Mouse (Mus musculus): ENCODE measurements around the gene Ttc23l. TPM values are rescaled to one million over a fixed set of nuclear protein-coding genes. Genes with fewer than 3 reads are reported as not detected.

The Ttc23l gene
- polyA plus RNA-seq (2015; fragmentation: Nextera tagmentation; extraction: Ambion mirVana) = not detected in 2 replicates

GRCm38 (mm10) chr15:10558465-10558864, at the start of gene Ttc23l:
Gene Ttc23l, minus strand, starts transcription at chr15:10558668.
- no peak for TF ChIP-seq CTCF (IDR thresholded peaks at IDR 0.05; ENCODE audit: low read depth)

GRCm38 (mm10) chr15:10599413-10599812, 40.9 kb upstream of the Ttc23l start:
- Histone ChIP-seq H3K4me2 (ENCODE audit: low read length) (no peak overlapping the region), H3K27ac (peak overlapping the region; percentile 42)

More at GRCm38 (mm10) chr15:10558465-10558864, at the start of gene Ttc23l:
- Histone ChIP-seq H3K9me3 (replicated peaks; ENCODE audit: low read length) (no peaks in the 10 kb centered on the region), H3K27ac (no peak within 1 kb of the TSS), H3K27me3 (ENCODE audit: insufficient read depth, low read length) (no peaks in the 10 kb centered on the region), H3K4me2 (ENCODE audit: low read length) (no peak within 1 kb of the TSS), H3K4me1 (replicated peaks; ENCODE audit: insufficient read depth, low read length) (no peaks in the 10 kb centered on the region), H3K4me3 (replicated peaks; ENCODE audit: low read depth, low read length) (no peak within 1 kb of the TSS), H3K9ac (ENCODE audit: low read depth, low read length) (no peak within 1 kb of the TSS), H3K36me3 (ENCODE audit: insufficient read depth, low read length) (no peaks in the 10 kb centered on the region)
- no peak for ATAC-seq (replicated peaks; ENCODE audit: low FRiP score, low read depth)
- WGBS = 83% methylated on average over 13 of the region's 13 CpGs
- no peak for DNase-seq (ENCODE audit: low spot score)

GRCm38 (mm10) chr15:10598259-10599225, 40.1 kb upstream of the Ttc23l start:
- Histone ChIP-seq H3K4me1 (replicated peaks; ENCODE audit: insufficient read depth, low read length) (peaks cover 10% of the 10 kb centered on the region; the same call in 1 of the 2 replicates), H3K36me3 (ENCODE audit: insufficient read depth, low read length) (0 out of 2 replicates have a peak, but pooled peaks cover 10% of the 10 kb centered on the region), H3K4me2 (ENCODE audit: low read length) (no peak overlapping the region), H3K27ac (peak overlapping the region; percentile 42), H3K9ac (ENCODE audit: low read depth, low read length) (no peak overlapping the region), H3K27me3 (ENCODE audit: insufficient read depth, low read length) (no peaks in the 10 kb centered on the region), H3K4me3 (replicated peaks; ENCODE audit: low read depth, low read length) (no peak overlapping the region), H3K9me3 (replicated peaks; ENCODE audit: low read length) (no peaks in the 10 kb centered on the region)
- no peak for TF ChIP-seq CTCF (IDR thresholded peaks at IDR 0.05; ENCODE audit: low read depth)
- 70% methylated on average over 16 of the region's 16 CpGs for WGBS
- ATAC-seq (replicated peaks; ENCODE audit: low FRiP score, low read depth) (no peak), DNase-seq (ENCODE audit: low spot score) (peak; percentile 80)

More at GRCm38 (mm10) chr15:10599413-10599812, 40.9 kb upstream of the Ttc23l start:
- Histone ChIP-seq H3K27me3 (ENCODE audit: insufficient read depth, low read length) (no peaks in the 10 kb centered on the region), H3K4me3 (replicated peaks; ENCODE audit: low read depth, low read length) (no peak overlapping the region), H3K4me1 (replicated peaks; ENCODE audit: insufficient read depth, low read length) (peaks cover 10% of the 10 kb centered on the region; the same call in 1 of the 2 replicates), H3K9me3 (replicated peaks; ENCODE audit: low read length) (no peaks in the 10 kb centered on the region; the same call in 1 of the 2 replicates), H3K36me3 (ENCODE audit: insufficient read depth, low read length) (0 out of 2 replicates have a peak, but pooled peaks cover 15% of the 10 kb centered on the region), H3K9ac (ENCODE audit: low read depth, low read length) (no peak overlapping the region)
- WGBS = 78% methylated on average over 7 of the region's 7 CpGs
- no peak for TF ChIP-seq CTCF (IDR thresholded peaks at IDR 0.05; ENCODE audit: low read depth)
- no peak for ATAC-seq (replicated peaks; ENCODE audit: low FRiP score, low read depth)
- peak; percentile 44 for DNase-seq (ENCODE audit: low spot score)

- DNase-seq (ENCODE audit: low spot score) = no peak
- WGBS = 76% methylated on average over 9 of the region's 9 CpGs
- TF ChIP-seq CTCF (IDR thresholded peaks at IDR 0.05; ENCODE audit: low read depth) = no peak
These were observed 38.4 kb upstream of the Ttc23l start for GRCm38 (mm10) chr15:10596871-10597270.

GRCm38 (mm10) chr15:10595408-10595807, 36.9 kb upstream of the Ttc23l start:
- TF ChIP-seq CTCF (IDR thresholded peaks at IDR 0.05; ENCODE audit: low read depth) = no peak
- 72% methylated on average over 5 of the region's 6 CpGs for WGBS
- Histone ChIP-seq H3K4me2 (ENCODE audit: low read length) (no peak overlapping the region), H3K9me3 (replicated peaks; ENCODE audit: low read length) (no peaks in the 10 kb centered on the region), H3K36me3 (ENCODE audit: insufficient read depth, low read length) (0 out of 2 replicates have a peak, but pooled peaks cover 19% of the 10 kb centered on the region), H3K4me1 (replicated peaks; ENCODE audit: insufficient read depth, low read length) (peaks cover 10% of the 10 kb centered on the region; the same call in 1 of the 2 replicates), H3K27ac (no peak overlapping the region), H3K27me3 (ENCODE audit: insufficient read depth, low read length) (no peaks in the 10 kb centered on the region), H3K4me3 (replicated peaks; ENCODE audit: low read depth, low read length) (no peak overlapping the region), H3K9ac (ENCODE audit: low read depth, low read length) (no peak overlapping the region)
- DNase-seq (ENCODE audit: low spot score) (no peak), ATAC-seq (replicated peaks; ENCODE audit: low FRiP score, low read depth) (no peak)

More at GRCm38 (mm10) chr15:10596871-10597270, 38.4 kb upstream of the Ttc23l start:
- H3K36me3 ChIP-seq (ENCODE audit: insufficient read depth, low read length) = 0 out of 2 replicates have a peak, but pooled peaks cover 19% of the 10 kb centered on the region
- H3K27ac ChIP-seq = no peak overlapping the region
- no peak for ATAC-seq (replicated peaks; ENCODE audit: low FRiP score, low read depth)
- H3K4me2 ChIP-seq (ENCODE audit: low read length) = no peak overlapping the region
- no peak overlapping the region for H3K4me3 ChIP-seq (replicated peaks; ENCODE audit: low read depth, low read length)
- H3K4me1 ChIP-seq (replicated peaks; ENCODE audit: insufficient read depth, low read length) = peaks cover 10% of the 10 kb centered on the region; the same call in 1 of the 2 replicates
- no peaks in the 10 kb centered on the region for H3K27me3 ChIP-seq (ENCODE audit: insufficient read depth, low read length)
- H3K9me3 ChIP-seq (replicated peaks; ENCODE audit: low read length) = no peaks in the 10 kb centered on the region
- H3K9ac ChIP-seq (ENCODE audit: low read depth, low read length) = no peak overlapping the region

GRCm38 (mm10) chr15:10594910-10595309, 36.4 kb upstream of the Ttc23l start:
- Histone ChIP-seq H3K9ac (ENCODE audit: low read depth, low read length) (no peak overlapping the region), H3K4me3 (replicated peaks; ENCODE audit: low read depth, low read length) (no peak overlapping the region), H3K36me3 (ENCODE audit: insufficient read depth, low read length) (0 out of 2 replicates have a peak, but pooled peaks cover 19% of the 10 kb centered on the region), H3K4me2 (ENCODE audit: low read length) (no peak overlapping the region), H3K27ac (no peak overlapping the region), H3K9me3 (replicated peaks; ENCODE audit: low read length) (no peaks in the 10 kb centered on the region), H3K4me1 (replicated peaks; ENCODE audit: insufficient read depth, low read length) (peaks cover 10% of the 10 kb centered on the region; the same call in 1 of the 2 replicates), H3K27me3 (ENCODE audit: insufficient read depth, low read length) (no peaks in the 10 kb centered on the region)
- no peak for TF ChIP-seq CTCF (IDR thresholded peaks at IDR 0.05; ENCODE audit: low read depth)
- 77% methylated on average over 10 of the region's 10 CpGs for WGBS
- ATAC-seq (replicated peaks; ENCODE audit: low FRiP score, low read depth) = no peak
- DNase-seq (ENCODE audit: low spot score) = no peak
